Mouse (Mus musculus): ENCODE measurements around the gene Vmn1r87. TPM values are rescaled to one million over a fixed set of nuclear protein-coding genes. Genes with fewer than 3 reads are reported as not detected.

Vmn1r87 gene
- not detected in 2 replicates for polyA plus RNA-seq (2012; rRNA removed)

DNA sequence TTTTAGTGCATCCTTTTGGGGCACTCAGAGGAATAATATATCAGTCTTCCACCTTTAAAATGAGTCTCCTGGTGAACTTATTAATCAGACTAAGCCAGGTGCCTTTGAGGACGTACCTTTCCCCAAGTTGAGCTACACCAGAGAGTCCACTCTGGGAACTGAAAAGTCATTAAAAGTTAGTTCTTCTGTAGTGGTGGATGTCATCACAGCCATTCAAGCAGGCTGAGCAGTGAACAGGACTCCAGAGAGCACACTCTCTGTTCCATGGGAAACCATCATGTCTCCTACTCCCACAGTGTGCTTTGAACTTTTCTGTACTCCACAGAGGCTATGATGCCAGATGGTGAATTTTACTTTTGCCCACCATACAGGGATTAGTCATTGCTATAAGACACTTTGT is at the start of gene Vmn1r87:
Gene Vmn1r87, minus strand, starts transcription at position 101 of the 400 bp plus-strand sequence.
- no peak for DNase-seq (ENCODE audit: low read depth)
- no peak for TF ChIP-seq CTCF (IDR thresholded peaks at IDR 0.05; ENCODE audit: borderline replicate concordance, extremely low read depth, insufficient read depth, insufficient read length)
- no peak for TF ChIP-seq POLR2A (IDR thresholded peaks at IDR 0.05; ENCODE audit: borderline replicate concordance, extremely low read depth, insufficient read depth, insufficient read length, poor library complexity, severe bottlenecking)

DNA sequence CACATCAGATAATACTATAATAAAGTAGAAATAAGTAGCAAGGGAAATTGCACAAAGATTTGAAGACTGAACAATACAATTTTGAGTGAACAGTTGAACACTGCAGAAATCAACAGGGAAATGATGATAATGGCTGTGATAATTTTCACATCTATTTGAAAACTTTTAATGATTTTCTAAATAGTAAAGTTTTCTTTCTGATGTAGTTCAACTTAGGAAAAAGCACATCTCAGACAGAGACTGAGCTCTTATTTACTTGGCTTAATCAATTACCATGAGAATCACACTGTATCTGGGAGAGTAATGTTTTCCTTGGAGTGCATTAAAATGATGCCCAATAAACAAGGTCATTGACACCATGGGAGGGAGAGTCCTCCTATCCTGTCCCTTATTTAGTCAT is 19.3 kb upstream of the Vmn1r87 start, which contains the start of gene Vmn1r88:
Gene Vmn1r88, plus strand, starts transcription at position 301 of the 400 bp plus-strand sequence.
- no peak for TF ChIP-seq POLR2A (IDR thresholded peaks at IDR 0.05; ENCODE audit: borderline replicate concordance, extremely low read depth, insufficient read depth, insufficient read length, poor library complexity, severe bottlenecking)
- TF ChIP-seq CTCF (IDR thresholded peaks at IDR 0.05; ENCODE audit: borderline replicate concordance, extremely low read depth, insufficient read depth, insufficient read length) = no peak
- no peak for DNase-seq (ENCODE audit: low read depth)

DNA sequence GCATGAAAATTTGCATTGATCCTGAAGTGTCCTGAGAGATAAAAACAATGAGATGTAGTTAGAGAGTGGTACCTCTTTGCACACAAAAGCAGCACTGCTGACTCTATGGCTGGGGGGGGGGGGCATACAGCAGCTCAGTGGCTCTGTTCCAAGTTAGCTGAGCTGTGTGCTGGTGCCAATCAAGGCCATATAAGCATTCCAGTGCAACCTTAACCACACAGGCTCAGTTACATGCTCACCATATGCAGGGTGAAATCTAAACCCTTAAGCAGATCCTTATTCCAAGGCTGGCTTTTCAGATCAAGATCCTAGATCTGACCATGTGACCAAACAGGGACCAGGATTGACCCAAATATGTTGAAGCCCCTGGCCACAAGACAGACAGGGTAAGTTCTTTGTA is 2.6 kb downstream of the Vmn1r87 start:
- TF ChIP-seq POLR2A (IDR thresholded peaks at IDR 0.05; ENCODE audit: borderline replicate concordance, extremely low read depth, insufficient read depth, insufficient read length, poor library complexity, severe bottlenecking) = no peak
- TF ChIP-seq CTCF (IDR thresholded peaks at IDR 0.05; ENCODE audit: borderline replicate concordance, extremely low read depth, insufficient read depth, insufficient read length) = no peak
- DNase-seq (ENCODE audit: low read depth) = no peak

DNA sequence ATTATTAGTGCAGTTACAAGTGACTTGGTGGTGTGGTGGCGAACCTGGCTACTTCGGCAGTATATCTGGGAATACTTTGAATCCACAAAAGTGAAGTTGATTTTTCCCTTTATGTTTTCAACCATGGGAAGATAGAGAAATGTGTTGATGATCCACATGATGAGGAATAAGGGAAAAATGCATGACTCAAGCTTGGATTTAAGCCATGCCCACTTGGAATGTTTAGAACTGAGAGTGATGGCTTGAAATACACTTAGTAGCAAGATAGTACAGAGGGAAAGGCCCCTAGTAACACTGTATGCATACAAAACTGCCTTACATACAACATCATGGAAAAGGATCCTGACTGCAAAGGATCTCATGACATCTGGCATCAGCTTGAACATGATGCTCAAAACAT is 8.1 kb downstream of the Vmn1r87 start:
- no peak for DNase-seq (ENCODE audit: low read depth)
- TF ChIP-seq POLR2A (IDR thresholded peaks at IDR 0.05; ENCODE audit: borderline replicate concordance, extremely low read depth, insufficient read depth, insufficient read length, poor library complexity, severe bottlenecking) (no peak), CTCF (IDR thresholded peaks at IDR 0.05; ENCODE audit: borderline replicate concordance, extremely low read depth, insufficient read depth, insufficient read length) (no peak)

DNA sequence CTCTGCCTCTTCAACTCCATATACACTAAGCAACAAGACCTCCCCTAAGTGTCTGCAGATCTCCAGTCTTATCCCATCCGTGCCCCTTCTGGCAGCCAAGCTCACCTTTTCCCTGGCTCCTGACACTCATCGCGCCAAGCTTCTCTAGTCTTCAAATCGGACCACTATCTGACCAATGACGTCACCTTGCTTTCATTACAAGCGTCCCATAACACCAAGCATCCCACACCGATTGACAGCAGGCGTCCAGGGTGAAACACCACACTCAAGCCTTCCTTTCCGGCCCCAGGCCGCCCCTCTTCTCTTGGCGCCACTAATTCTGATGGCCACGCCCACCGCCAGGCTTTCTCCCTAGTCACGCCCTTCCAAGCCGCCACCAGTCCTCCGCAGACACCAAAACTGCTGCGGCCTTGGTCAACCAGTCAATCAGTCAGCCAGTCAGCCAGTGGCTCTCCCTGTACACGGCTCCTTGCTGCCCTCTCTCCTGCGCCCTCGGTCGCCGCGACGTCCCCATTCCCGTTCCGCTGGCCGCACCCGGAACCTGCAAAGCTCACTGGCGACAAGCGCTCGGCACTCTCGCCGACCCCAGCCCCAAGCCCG is 16.3 kb downstream of the Vmn1r87 start:
- DNase-seq (ENCODE audit: low read depth) = peak; percentile 0

DNA sequence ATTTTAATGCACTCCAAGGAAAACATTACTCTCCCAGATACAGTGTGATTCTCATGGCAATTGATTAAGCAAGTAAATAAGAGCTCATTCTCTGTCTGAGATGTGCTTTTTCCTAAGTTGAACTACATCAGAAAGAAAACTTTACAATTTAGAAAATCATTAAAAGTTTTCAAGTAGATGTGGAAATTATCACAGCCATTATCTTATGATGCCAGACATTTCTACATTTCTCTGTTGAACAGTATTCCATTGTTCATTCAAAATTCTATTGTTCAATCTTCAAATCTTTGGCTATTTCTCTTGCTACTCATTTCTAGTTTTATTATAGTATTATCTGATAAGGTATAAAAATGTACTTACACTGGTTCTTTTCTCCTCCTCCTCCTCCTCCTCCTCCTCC is 20.1 kb downstream of the Vmn1r87 start, which contains the start of gene Vmn1r86:
Gene Vmn1r86, minus strand, starts transcription at position 101 of the 400 bp plus-strand sequence.
- TF ChIP-seq POLR2A (IDR thresholded peaks at IDR 0.05; ENCODE audit: borderline replicate concordance, extremely low read depth, insufficient read depth, insufficient read length, poor library complexity, severe bottlenecking) = no peak
- no peak for TF ChIP-seq CTCF (IDR thresholded peaks at IDR 0.05; ENCODE audit: borderline replicate concordance, extremely low read depth, insufficient read depth, insufficient read length)
- DNase-seq (ENCODE audit: low read depth) = no peak

DNA sequence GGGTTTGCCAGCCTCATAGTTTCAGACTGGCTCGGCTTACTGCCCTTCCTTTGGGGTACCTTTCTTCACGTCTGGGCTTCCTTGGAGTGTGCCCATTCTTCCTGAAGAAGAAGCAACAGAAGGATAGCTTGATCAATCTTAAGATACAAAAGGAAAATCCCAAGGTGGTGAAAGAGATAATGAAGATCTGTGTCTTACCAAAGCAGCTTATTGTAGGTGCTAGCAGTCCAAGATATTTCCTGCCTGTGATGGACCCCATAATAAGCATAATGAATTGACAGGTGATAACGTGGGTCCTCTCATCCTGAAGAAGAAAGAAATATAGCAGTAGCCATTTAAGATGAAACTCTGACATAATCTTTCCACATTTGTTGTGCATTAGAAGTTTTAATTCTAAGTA is 44.9 kb downstream of the Vmn1r87 start, which contains the start of gene Vmn1r85:
Gene Vmn1r85, minus strand, starts transcription at position 101 of the 400 bp plus-strand sequence.
- no peak for DNase-seq (ENCODE audit: low read depth)
- TF ChIP-seq POLR2A (IDR thresholded peaks at IDR 0.05; ENCODE audit: borderline replicate concordance, extremely low read depth, insufficient read depth, insufficient read length, poor library complexity, severe bottlenecking) (no peak), CTCF (IDR thresholded peaks at IDR 0.05; ENCODE audit: borderline replicate concordance, extremely low read depth, insufficient read depth, insufficient read length) (no peak)

Other genes starting within 250 kb of the Vmn1r87 start
- gene Zscan22, start 242.3 kb downstream of the Vmn1r87 start, polyA plus RNA-seq (2012; rRNA removed) = 14.2 and 17.8 TPM in 2 replicates
- 2,137 and 2,684 TPM in 2 replicates for gene Rps5, start 217.9 kb downstream of the Vmn1r87 start, polyA plus RNA-seq (2012; rRNA removed)
- gene Rnf225, start 212.7 kb downstream of the Vmn1r87 start, polyA plus RNA-seq (2012; rRNA removed) = 2.6 and 3.3 TPM in 2 replicates
- gene Zfp324, start 174.3 kb downstream of the Vmn1r87 start, polyA plus RNA-seq (2012; rRNA removed) = 14.1 and 16.1 TPM in 2 replicates
- gene Zfp446, start 162.3 kb downstream of the Vmn1r87 start, polyA plus RNA-seq (2012; rRNA removed) = 14.2 and 16.5 TPM in 2 replicates
- gene Slc27a5, start 142.0 kb downstream of the Vmn1r87 start, polyA plus RNA-seq (2012; rRNA removed) = 0.75 and 1.9 TPM in 2 replicates
- 585 and 651 TPM in 2 replicates for gene Trim28, start 141.0 kb downstream of the Vmn1r87 start, polyA plus RNA-seq (2012; rRNA removed)
- gene Zbtb45, start 130.1 kb downstream of the Vmn1r87 start, polyA plus RNA-seq (2012; rRNA removed) = 54.8 and 54.9 TPM in 2 replicates
- gene Chmp2a, start 105.3 kb downstream of the Vmn1r87 start, polyA plus RNA-seq (2012; rRNA removed) = 166 and 170 TPM in 2 replicates
- 373 and 391 TPM in 2 replicates for gene Ube2m, start 101.9 kb downstream of the Vmn1r87 start, polyA plus RNA-seq (2012; rRNA removed)
- gene Mzf1, start 85.4 kb downstream of the Vmn1r87 start, polyA plus RNA-seq (2012; rRNA removed) = 11.8 and 11.9 TPM in 2 replicates
- gene Vmn1r85, start 45.0 kb downstream of the Vmn1r87 start, polyA plus RNA-seq (2012; rRNA removed) = 0.03 and 0.07 TPM in 2 replicates
- 0.03 TPM in 1 of 2 replicates, not detected in the other for gene Vmn1r86, start 20.2 kb downstream of the Vmn1r87 start, polyA plus RNA-seq (2012; rRNA removed)
- gene Vmn1r88, start 19.4 kb upstream of the Vmn1r87 start, polyA plus RNA-seq (2012; rRNA removed) = not detected in 2 replicates
- not detected in 2 replicates for gene Vmn1r89, start 72.9 kb upstream of the Vmn1r87 start, polyA plus RNA-seq (2012; rRNA removed)
- gene Lig1, start 137.1 kb upstream of the Vmn1r87 start, polyA plus RNA-seq (2012; rRNA removed) = 41.8 and 45.8 TPM in 2 replicates
- gene Zswim9, start 138.6 kb upstream of the Vmn1r87 start, polyA plus RNA-seq (2012; rRNA removed) = 8.5 and 14.9 TPM in 2 replicates
- gene Pla2g4c, start 184.5 kb upstream of the Vmn1r87 start, polyA plus RNA-seq (2012; rRNA removed) = 2.7 and 3.5 TPM in 2 replicates